Mouse (Mus musculus) hindlimb bud, embryonic 11.5 days (tissue): Measurements from ENCODE around the gene Kank2.

Experiments used
- DNase-seq: peaks from one replicate; pipeline ENCODE4 v3.0.0-alpha.2; 2012; ENCODE audit warnings: low read depth, low spot score; ENCODE audit errors: extremely low spot score

Gene Kank2

DNA sequence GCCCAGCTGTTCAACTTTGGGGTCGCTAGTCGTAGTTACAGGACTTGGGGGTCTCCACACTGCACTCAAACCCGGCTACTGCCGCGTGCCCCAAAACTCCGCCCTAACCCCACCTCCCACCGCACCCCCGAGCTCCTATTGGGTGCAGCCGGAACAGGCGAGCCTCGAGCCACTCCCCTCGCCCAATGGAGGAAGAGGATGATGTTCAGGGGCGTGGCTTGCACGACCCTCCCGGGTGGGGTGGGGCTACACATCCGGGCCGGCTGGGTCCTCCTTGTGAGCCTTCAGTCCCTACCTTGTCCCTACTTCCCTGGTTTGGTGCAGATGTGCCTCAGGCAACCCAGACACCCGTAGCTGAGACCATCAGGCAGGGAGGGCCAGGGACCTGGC lies 74.4 kb downstream of the Kank2 start:
- DNase-seq: peak; percentile 61

DNA sequence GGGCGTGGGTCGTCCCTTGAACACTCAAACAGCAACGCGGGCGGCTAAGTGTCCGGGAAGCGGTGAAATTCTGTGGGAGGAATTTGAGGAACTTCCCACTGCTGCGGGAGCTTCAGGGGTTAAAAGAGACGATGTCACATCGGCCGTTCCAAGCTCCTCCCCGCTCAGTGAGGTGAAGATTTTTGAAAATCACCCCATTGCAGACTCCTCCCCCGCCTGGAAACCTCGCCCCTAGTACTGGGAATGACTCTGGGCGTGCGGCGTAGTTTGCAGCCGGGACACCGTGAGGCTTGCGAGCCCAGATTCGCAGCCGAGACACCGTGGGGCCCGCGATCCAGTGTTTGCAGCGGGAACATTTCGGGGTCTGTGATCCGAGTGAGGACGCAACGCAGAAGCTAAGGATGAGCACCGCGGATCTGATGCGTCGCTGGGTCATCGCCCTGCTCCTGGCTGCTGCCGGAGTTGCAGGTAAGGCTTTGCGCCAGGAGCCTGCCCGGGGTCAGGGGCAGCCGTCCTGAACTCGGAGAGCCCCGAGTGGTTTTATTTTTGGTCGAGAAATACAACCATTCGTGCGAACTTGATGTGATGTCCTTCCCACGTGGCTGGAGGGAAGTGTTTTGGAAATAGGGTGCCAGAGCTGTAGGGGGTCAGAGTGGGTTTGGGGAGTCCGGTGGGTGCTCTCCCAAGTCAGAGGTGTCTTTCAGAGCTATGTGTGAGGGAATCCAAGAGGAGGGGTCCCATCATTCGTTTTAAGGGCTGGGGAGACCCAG lies 75.0 kb downstream of the Kank2 start, which contains the start of gene Ldlr:
Ldlr (plus strand) TSS at position 107 of the 770 bp plus-strand sequence.
- DNase-seq: peak; percentile 73

DNA sequence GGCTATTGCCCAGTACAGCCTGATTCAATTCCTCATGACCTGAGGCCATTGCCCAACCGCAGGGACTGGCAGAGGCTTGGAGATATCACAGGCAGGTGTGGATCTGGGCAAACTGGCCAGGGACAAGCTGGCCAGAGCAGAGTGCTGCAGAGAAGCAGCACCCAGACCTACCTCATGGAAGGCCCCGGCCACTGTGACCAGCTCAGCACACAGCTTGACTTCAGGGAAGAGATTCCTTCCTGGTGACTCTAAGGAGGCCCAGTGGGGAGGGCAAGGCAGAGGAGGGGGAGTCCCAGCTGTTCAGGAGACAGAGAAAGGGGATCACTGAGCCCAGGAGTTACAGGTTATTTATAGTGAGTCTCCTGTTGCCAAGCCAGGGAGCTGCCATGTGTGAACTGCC lies 77.5 kb downstream of the Kank2 start:
- no peak for DNase-seq

DNA sequence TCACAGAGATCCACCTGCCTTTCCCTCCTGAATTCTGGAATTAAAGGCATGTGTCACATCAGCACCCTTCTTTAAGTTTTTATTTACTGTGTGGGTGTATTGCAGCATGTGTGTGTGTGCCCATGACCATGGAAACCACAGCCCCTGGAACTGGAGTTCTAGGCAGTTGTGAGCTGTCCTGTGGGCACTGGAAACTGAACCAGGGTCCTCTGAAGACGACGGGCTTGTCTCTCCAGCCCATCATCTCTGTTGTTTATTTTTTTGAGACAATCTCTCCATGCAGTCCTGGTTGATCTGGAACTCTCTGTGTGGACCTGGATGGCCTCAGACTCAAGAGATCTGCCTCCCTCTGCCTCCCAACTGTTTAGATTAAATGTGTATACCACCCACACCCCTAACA lies 81.5 kb downstream of the Kank2 start:
- DNase-seq: no peak
